Mouse (Mus musculus): ENCODE results near the gene Idh3g.

DNA sequence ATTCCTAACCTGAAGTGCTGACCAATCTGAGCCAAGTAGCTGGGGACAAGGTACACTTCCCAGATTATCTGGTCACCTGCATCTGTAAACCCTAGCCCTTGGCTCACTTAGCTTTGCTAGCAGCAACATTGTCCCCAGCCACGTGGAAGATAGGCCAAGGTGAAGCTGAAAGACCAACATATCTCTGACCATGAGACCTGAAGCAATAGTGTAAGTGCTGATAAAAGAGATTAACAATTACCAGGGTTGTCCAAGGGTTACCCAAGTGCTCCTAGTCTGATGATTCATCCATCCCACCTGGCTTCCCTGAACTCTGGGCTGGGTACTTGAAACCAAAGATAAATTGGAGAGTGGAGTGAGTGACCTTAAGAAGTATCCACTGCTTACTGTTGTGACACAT is 55.8 kb downstream of the Idh3g start:
- TF ChIP-seq POLR2A (IDR thresholded peaks at IDR 0.05; ENCODE audit: control insufficient read depth, extremely low read depth, insufficient read depth, low read length, poor library complexity) (no peak), CTCF (IDR thresholded peaks at IDR 0.05; ENCODE audit: borderline replicate concordance, control insufficient read depth, extremely low read depth, insufficient read depth, low read length, poor library complexity) (no peak)
